24 mouse cellular contexts compared by ENCODE assay signal in the genomic region with DNA sequence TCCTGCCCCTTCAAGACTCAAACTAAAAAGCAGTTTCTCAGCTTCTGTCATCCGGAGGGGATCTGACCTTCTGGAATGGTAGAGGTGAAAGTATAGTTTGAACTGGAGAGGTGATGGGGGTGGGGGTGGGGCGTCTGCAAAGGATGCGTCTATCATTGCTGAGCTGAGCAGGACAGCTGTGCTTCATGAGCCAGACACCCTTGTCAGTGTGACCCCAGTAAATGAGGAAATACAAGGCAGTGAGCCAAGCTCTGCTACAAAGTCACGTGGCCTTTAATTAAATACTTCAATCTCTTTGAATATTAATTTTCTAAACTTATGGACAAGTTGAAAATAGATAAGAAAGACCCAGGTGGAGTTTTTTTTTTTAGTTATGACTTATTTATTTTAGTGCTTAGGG.
DNase-seq lines count a peak whose midpoint lies in the region; ATAC-seq and TF ChIP-seq lines count a peak whose summit lies in the region.
"Had no signal": no experiment of that assay in that cellular context is flagged by ENCODE, and none has a peak within 500 bp of the region (broad histone marks: within the 10 kb centered on the region; RNA-seq: fewer than 3 reads in every experiment).

No protein-coding gene starts in this region.

- peaks cover 47% of the 10 kb centered on the region for H3K4me1 ChIP-seq in lung, embryonic 15.5 days
- no peaks in the 10 kb centered on the region for H3K4me1 ChIP-seq in lung, postnatal 0 days (ENCODE audit: insufficient read depth, low read depth, low read length)

- H3K9ac ChIP-seq in lung, embryonic 15.5 days = no peak overlapping the region
- H3K9ac ChIP-seq in lung, postnatal 0 days (replicated peaks; ENCODE audit: low read depth) = no peak overlapping the region
- H3K9ac ChIP-seq: embryonic facial prominence, embryonic 13.5 days; forebrain, embryonic 12.5 days; forebrain, embryonic 15.5 days; hindbrain, embryonic 12.5 days; hindbrain, embryonic 15.5 days had no signal

- no peak overlapping the region for H3K27ac ChIP-seq in lung, embryonic 15.5 days
- no peak overlapping the region for H3K27ac ChIP-seq in lung, postnatal 0 days (ENCODE audit: low read length)
- H3K27ac ChIP-seq: embryonic facial prominence, embryonic 10.5 days; embryonic facial prominence, embryonic 13.5 days; forebrain, embryonic 12.5 days; forebrain, embryonic 15.5 days; hindbrain, embryonic 12.5 days; hindbrain, embryonic 15.5 days had no signal

- peak; percentile 61; the same call in 1 of the 2 replicates for ATAC-seq in lung, embryonic 15.5 days (ENCODE audit: borderline replicate concordance, extremely low read depth, low FRiP score, low TSS enrichment)
- ATAC-seq in lung, postnatal 0 days = peak; percentile 63
- ATAC-seq: CD4-positive, CD25-positive, alpha-beta regulatory T cell, adult 4 months; forebrain, embryonic 15.5 days had no signal

- no peaks in the 10 kb centered on the region for H3K36me3 ChIP-seq in lung, embryonic 15.5 days
- H3K36me3 ChIP-seq in lung, postnatal 0 days (ENCODE audit: insufficient read depth, low read length) = no peaks in the 10 kb centered on the region
- H3K36me3 ChIP-seq: embryonic facial prominence, embryonic 10.5 days; embryonic facial prominence, embryonic 13.5 days; forebrain, embryonic 12.5 days; forebrain, embryonic 15.5 days; hindbrain, embryonic 12.5 days; hindbrain, embryonic 15.5 days had no signal

- no peak for TF ChIP-seq CTCF in lung, postnatal 0 days (IDR thresholded peaks at IDR 0.05)

- TF ChIP-seq EP300 in lung, postnatal 0 days (IDR thresholded peaks at IDR 0.05) = peak; percentile 70; the same call in 1 of the 2 replicates

- H3K9me3 ChIP-seq in lung, embryonic 15.5 days = no peaks in the 10 kb centered on the region
- H3K9me3 ChIP-seq in lung, postnatal 0 days (ENCODE audit: low read length) = no peaks in the 10 kb centered on the region
- H3K9me3 ChIP-seq: embryonic facial prominence, embryonic 10.5 days; embryonic facial prominence, embryonic 13.5 days; forebrain, embryonic 12.5 days; forebrain, embryonic 15.5 days; hindbrain, embryonic 12.5 days; hindbrain, embryonic 15.5 days had no signal

- WGBS in lung, embryonic 15.5 days = 24% methylated on average over 4 of the region's 4 CpGs
- WGBS in lung, postnatal 0 days = 28% methylated on average over 4 of the region's 4 CpGs

- H3K4me3 ChIP-seq in lung, embryonic 15.5 days = no peak overlapping the region
- H3K4me3 ChIP-seq in lung, postnatal 0 days (ENCODE audit: low read depth, low read length) = no peak overlapping the region
- H3K4me3 ChIP-seq: embryonic facial prominence, embryonic 10.5 days; embryonic facial prominence, embryonic 13.5 days; erythroblast, embryonic 14.5 days; forebrain, embryonic 12.5 days; forebrain, embryonic 15.5 days; hindbrain, embryonic 12.5 days; hindbrain, embryonic 15.5 days had no signal

- H3K4me2 ChIP-seq in lung, embryonic 15.5 days = no peak overlapping the region
- H3K4me2 ChIP-seq in lung, postnatal 0 days (replicated peaks; ENCODE audit: low read depth, low read length) = no peak overlapping the region
- H3K4me2 ChIP-seq: embryonic facial prominence, embryonic 13.5 days; forebrain, embryonic 12.5 days; forebrain, embryonic 15.5 days; heart, embryonic 11.5 days; hindbrain, embryonic 12.5 days; hindbrain, embryonic 15.5 days had no signal

- peak; percentile 74 for DNase-seq in lung, postnatal 0 days (ENCODE audit: low spot score)
- peak; percentile 25 for DNase-seq in lung, postnatal 25 days (ENCODE audit: low spot score)
- no peak for DNase-seq in kidney, postnatal 36 days
- no peak for DNase-seq in right cerebral cortex, postnatal 36 days (ENCODE audit: low spot score in 2 of 2)
- DNase-seq in gastrocnemius, postnatal 10 days = no peak
- DNase-seq: adrenal gland, adult 2 months; adrenal gland, postnatal 14 days; cerebellum, adult 11 months; cerebellum, adult 8-10 months; cerebellum, postnatal 10 days; cerebellum, postnatal 36 days; embryo, embryonic 11 days; gastrocnemius, postnatal 14 days; heart, adult 11 months had no signal

- peaks cover 5% of the 10 kb centered on the region; the same call in 1 of the 2 replicates for H3K27me3 ChIP-seq in lung, embryonic 15.5 days
- no peaks in the 10 kb centered on the region for H3K27me3 ChIP-seq in lung, postnatal 0 days (replicated peaks; ENCODE audit: insufficient read depth, low read length)
- H3K27me3 ChIP-seq: embryonic facial prominence, embryonic 13.5 days; forebrain, embryonic 15.5 days; hindbrain, embryonic 12.5 days; hindbrain, embryonic 15.5 days had no signal

Comparison
In these comparisons a context has a peak if more than half of its experiments do, and no peak if none do; other contexts are left out.
1. DNase-seq: peak in lung, postnatal 0 days (single experiment) and lung, postnatal 25 days (single experiment); none in kidney, postnatal 36 days (0 of 2), right cerebral cortex, postnatal 36 days (0 of 2) and gastrocnemius, postnatal 10 days (single experiment).